Mouse (Mus musculus): ENCODE data around the gene Fam184a.

GRCm38 (mm10) chr10:53683226-53683625 is 67.7 kb downstream of the Fam184a start:
- TF ChIP-seq CTCF (IDR thresholded peaks at IDR 0.05; ENCODE audit: insufficient read depth, low read length) (no peak), POLR2A (IDR thresholded peaks at IDR 0.05; ENCODE audit: borderline replicate concordance, extremely low read depth, low read depth, low read length) (no peak)
